Mouse (Mus musculus) forebrain, embryonic 12.5 days (tissue): ENCODE results near the gene Foxn3. TPM values are rescaled to one million over a fixed set of nuclear protein-coding genes. Genes with fewer than 3 reads are reported as not detected.

ENCODE experiments used
- ATAC-seq: fragments of 200-750 bp; cut with Nextera tagmentation; 2 replicates; pipeline ENCODE4 v1.8.0; 2017; ENCODE audit warnings: moderate TSS enrichment; ENCODE audit not compliant: low FRiP score
- H3K27ac ChIP-seq: fragments of 300-500 bp; sonication (generic); 2 replicates; pipeline ENCODE4 v1.5.1; 2016; ENCODE audit warnings: mild to moderate bottlenecking
- H3K27me3 ChIP-seq: fragments of 300-500 bp; sonication (generic); 2 replicates; pipeline ENCODE4 v1.6.1; 2016; ENCODE audit warnings: mild to moderate bottlenecking
- H3K36me3 ChIP-seq: fragments of 300-500 bp; sonication (generic); replicated peaks from 2 replicates; pipeline ENCODE4 v1.6.1; 2016; ENCODE audit warnings: mild to moderate bottlenecking
- H3K4me1 ChIP-seq: fragments of 300-500 bp; sonication (generic); 2 replicates; pipeline ENCODE4 v1.6.1; 2016
- H3K4me2 ChIP-seq: fragments of 300-500 bp; sonication (generic); 2 replicates; pipeline ENCODE4 v1.6.1; 2016; ENCODE audit warnings: mild to moderate bottlenecking, moderate library complexity
- H3K4me3 ChIP-seq: fragments of 300-500 bp; sonication (generic); replicated peaks from 2 replicates; pipeline ENCODE4 v1.5.1; 2016; ENCODE audit warnings: mild to moderate bottlenecking
- H3K9ac ChIP-seq: fragments of 300-500 bp; sonication (generic); 2 replicates; pipeline ENCODE4 v1.6.1; 2016; ENCODE audit warnings: mild to moderate bottlenecking
- H3K9me3 ChIP-seq: fragments of 300-500 bp; sonication (generic); 2 replicates; pipeline ENCODE4 v1.6.1; 2016
- WGBS: fragments of 180-500 bp; shearing (Covaris S2); methylation state at CpG from one replicate; pipeline ENCODE4 v1.1.7; 2016; 5-methylcytosine and 5-hydroxymethylcytosine counted together
- polyA plus RNA-seq: library from polyadenylated mRNA; unstranded; fragments of >200 nt; fragmentation: Nextera tagmentation; extraction: Ambion mirVana; gene quantifications from 2 replicates; pipeline ENCODE4 v1.2.1, GENCODE M21; 2016

Gene Foxn3
- polyA plus RNA-seq, 1 experiment from 2014 or later, result 84.6 TPM

- WGBS, result 93% methylated on average over 9 of the region's 9 CpGs
- no peak for ATAC-seq
Measured at GRCm38 (mm10) chr12:99237497-99237896, 325.9 kb downstream of the Foxn3 start.

GRCm38 (mm10) chr12:99234346-99234745 lies 329.0 kb downstream of the Foxn3 start:
- no peaks in the 10 kb centered on the region for H3K9me3 ChIP-seq
- no peaks in the 10 kb centered on the region for H3K27me3 ChIP-seq
- no peak overlapping the region for H3K9ac ChIP-seq
- no peak overlapping the region for H3K4me3 ChIP-seq
- H3K4me1 ChIP-seq, result peaks cover 81% of the 10 kb centered on the region
- no peaks in the 10 kb centered on the region for H3K36me3 ChIP-seq
- H3K4me2 ChIP-seq, result no peak overlapping the region
- ATAC-seq, result no peak
- WGBS, result 40% methylated on average over 6 of the region's 6 CpGs
- peak overlapping the region; percentile 67 for H3K27ac ChIP-seq

More at GRCm38 (mm10) chr12:99237497-99237896, 325.9 kb downstream of the Foxn3 start:
- H3K36me3 ChIP-seq, result no peaks in the 10 kb centered on the region
- no peaks in the 10 kb centered on the region for H3K27me3 ChIP-seq
- H3K9ac ChIP-seq, result no peak overlapping the region
- H3K9me3 ChIP-seq, result no peaks in the 10 kb centered on the region
- H3K4me3 ChIP-seq, result no peak overlapping the region
- H3K4me1 ChIP-seq, result peaks cover 71% of the 10 kb centered on the region
- no peak overlapping the region for H3K4me2 ChIP-seq
- 0 out of 2 replicates have a peak overlapping the region, but pooled peaks have one; percentile 26 for H3K27ac ChIP-seq

- Histone ChIP-seq H3K4me3 (no peak overlapping the region), H3K9me3 (no peaks in the 10 kb centered on the region), H3K27me3 (no peaks in the 10 kb centered on the region), H3K4me1 (peaks cover 85% of the 10 kb centered on the region), H3K27ac (peak overlapping the region; percentile 65), H3K4me2 (no peak overlapping the region), H3K36me3 (no peaks in the 10 kb centered on the region), H3K9ac (no peak overlapping the region)
- WGBS, result 53% methylated on average over 2 of the region's 2 CpGs
- no peak for ATAC-seq
Measured at GRCm38 (mm10) chr12:99233386-99233785, 330.0 kb downstream of the Foxn3 start.

- Histone ChIP-seq H3K27ac (peak overlapping the region; percentile 37), H3K9ac (no peak overlapping the region), H3K27me3 (no peaks in the 10 kb centered on the region), H3K4me1 (peaks cover 93% of the 10 kb centered on the region), H3K36me3 (no peaks in the 10 kb centered on the region), H3K4me3 (no peak overlapping the region), H3K4me2 (no peak overlapping the region), H3K9me3 (no peaks in the 10 kb centered on the region)
- no peak for ATAC-seq
- WGBS, result 76% methylated on average over 9 of the region's 9 CpGs
Measured at GRCm38 (mm10) chr12:99232478-99232877, 330.9 kb downstream of the Foxn3 start.

GRCm38 (mm10) chr12:99231321-99231720 lies 332.1 kb downstream of the Foxn3 start:
- H3K27me3 ChIP-seq, result no peaks in the 10 kb centered on the region
- no peak overlapping the region for H3K4me3 ChIP-seq
- H3K4me2 ChIP-seq, result no peak overlapping the region
- no peaks in the 10 kb centered on the region for H3K9me3 ChIP-seq
- H3K4me1 ChIP-seq, result peaks cover 97% of the 10 kb centered on the region
- 49% methylated on average over 6 of the region's 6 CpGs for WGBS
- no peak for ATAC-seq
- no peak overlapping the region for H3K9ac ChIP-seq
- H3K36me3 ChIP-seq, result no peaks in the 10 kb centered on the region
- H3K27ac ChIP-seq, result peak overlapping the region; percentile 82

GRCm38 (mm10) chr12:99230783-99231048 lies 332.7 kb downstream of the Foxn3 start:
- peak overlapping the region; percentile 82 for H3K27ac ChIP-seq
- peak; percentile 18 for ATAC-seq
- H3K4me3 ChIP-seq, result no peak overlapping the region
- H3K4me2 ChIP-seq, result peak overlapping the region; percentile 31
- WGBS, result 18% methylated on average over 5 of the region's 5 CpGs
- no peaks in the 10 kb centered on the region for H3K9me3 ChIP-seq
- H3K9ac ChIP-seq, result no peak overlapping the region
- no peaks in the 10 kb centered on the region for H3K27me3 ChIP-seq
- peaks cover 97% of the 10 kb centered on the region for H3K4me1 ChIP-seq
- H3K36me3 ChIP-seq, result no peaks in the 10 kb centered on the region

- Histone ChIP-seq H3K9ac (no peak overlapping the region), H3K9me3 (no peaks in the 10 kb centered on the region), H3K27ac (peak overlapping the region; percentile 82), H3K27me3 (no peaks in the 10 kb centered on the region), H3K4me3 (no peak overlapping the region), H3K36me3 (no peaks in the 10 kb centered on the region), H3K4me1 (peaks cover 97% of the 10 kb centered on the region), H3K4me2 (peak overlapping the region; percentile 31)
- peak; percentile 85 for ATAC-seq
- 11% methylated on average over 17 of the region's 17 CpGs for WGBS
Measured at GRCm38 (mm10) chr12:99229973-99230782, 333.2 kb downstream of the Foxn3 start.

GRCm38 (mm10) chr12:99227313-99227952 lies 335.9 kb downstream of the Foxn3 start:
- Histone ChIP-seq H3K27me3 (no peaks in the 10 kb centered on the region), H3K9ac (no peak overlapping the region), H3K27ac (0 out of 2 replicates have a peak overlapping the region, but pooled peaks have one; percentile 25), H3K4me2 (no peak overlapping the region), H3K4me1 (peaks cover 96% of the 10 kb centered on the region), H3K4me3 (no peak overlapping the region), H3K36me3 (no peaks in the 10 kb centered on the region), H3K9me3 (no peaks in the 10 kb centered on the region)
- no peak for ATAC-seq
- WGBS, result 90% methylated on average over 6 of the region's 6 CpGs

- H3K27ac ChIP-seq, result peak overlapping the region; percentile 21; the same call in 1 of the 2 replicates
- no peak for ATAC-seq
- no peak overlapping the region for H3K4me2 ChIP-seq
- no peak overlapping the region for H3K9ac ChIP-seq
- peaks cover 96% of the 10 kb centered on the region for H3K4me1 ChIP-seq
- H3K27me3 ChIP-seq, result no peaks in the 10 kb centered on the region
- H3K4me3 ChIP-seq, result no peak overlapping the region
- H3K36me3 ChIP-seq, result no peaks in the 10 kb centered on the region
- WGBS, result 69% methylated on average over 13 of the region's 13 CpGs
- H3K9me3 ChIP-seq, result no peaks in the 10 kb centered on the region
Measured at GRCm38 (mm10) chr12:99224863-99225603, 338.3 kb downstream of the Foxn3 start.

- Histone ChIP-seq H3K9ac (peak overlapping the region; percentile 12; the same call in 1 of the 2 replicates), H3K36me3 (no peaks in the 10 kb centered on the region), H3K9me3 (no peaks in the 10 kb centered on the region), H3K27ac (peak overlapping the region; percentile 90), H3K4me2 (peak overlapping the region; percentile 34), H3K27me3 (no peaks in the 10 kb centered on the region), H3K4me1 (peaks cover 97% of the 10 kb centered on the region), H3K4me3 (no peak overlapping the region)
- ATAC-seq, result peak; percentile 18
- WGBS, result 12% methylated on average over 15 of the region's 15 CpGs
Measured at GRCm38 (mm10) chr12:99221087-99221846, 342.1 kb downstream of the Foxn3 start.

GRCm38 (mm10) chr12:99220333-99220732 lies 343.0 kb downstream of the Foxn3 start:
- Histone ChIP-seq H3K4me2 (peak overlapping the region; percentile 34), H3K4me1 (peaks cover 97% of the 10 kb centered on the region)
- 1% methylated on average over 8 of the region's 8 CpGs for WGBS

GRCm38 (mm10) chr12:99219812-99220211 lies 343.6 kb downstream of the Foxn3 start:
- Histone ChIP-seq H3K4me2 (peak overlapping the region; percentile 34), H3K9ac (no peak overlapping the region), H3K27ac (peak overlapping the region; percentile 90), H3K4me1 (peaks cover 97% of the 10 kb centered on the region), H3K9me3 (no peaks in the 10 kb centered on the region), H3K27me3 (no peaks in the 10 kb centered on the region), H3K4me3 (no peak overlapping the region), H3K36me3 (no peaks in the 10 kb centered on the region)
- WGBS, result 23% methylated on average over 5 of the region's 5 CpGs
- no peak for ATAC-seq

More at GRCm38 (mm10) chr12:99220333-99220732, 343.0 kb downstream of the Foxn3 start:
- H3K9me3 ChIP-seq, result no peaks in the 10 kb centered on the region
- ATAC-seq, result peak; percentile 84
- H3K9ac ChIP-seq, result no peak overlapping the region
- no peaks in the 10 kb centered on the region for H3K27me3 ChIP-seq
- H3K36me3 ChIP-seq, result no peaks in the 10 kb centered on the region
- H3K27ac ChIP-seq, result peak overlapping the region; percentile 90
- H3K4me3 ChIP-seq, result no peak overlapping the region
